Mouse (Mus musculus) ES-Bruce4 (cell line): Measurements from ENCODE around the gene Slc35f3. TPM values are rescaled to one million over a fixed set of nuclear protein-coding genes. Genes with fewer than 3 reads are reported as not detected.
A peak's percentile ranks its signal among the peaks of the same experiment; 100 is the strongest.

Source experiments
- H3K27ac ChIP-seq: 2 replicates; pipeline ENCODE4 v1.5.1; 2012; ENCODE audit warnings: low read length, inconsistent platforms; ENCODE audit not compliant: insufficient read depth
- H3K27me3 ChIP-seq: 2 replicates; pipeline ENCODE4 v1.6.1; 2012; ENCODE audit warnings: mild to moderate bottlenecking, low read length, inconsistent platforms; ENCODE audit not compliant: control insufficient read depth, poor library complexity, insufficient read depth, severe bottlenecking
- H3K36me3 ChIP-seq: 2 replicates; pipeline ENCODE4 v1.6.1; 2012; ENCODE audit warnings: inconsistent platforms, mild to moderate bottlenecking, low read length, moderate library complexity; ENCODE audit not compliant: control insufficient read depth, poor library complexity, insufficient read depth, severe bottlenecking
- H3K4me1 ChIP-seq: one replicate; pipeline ENCODE4 v1.8.1; 2011; ENCODE audit warnings: low read length; ENCODE audit not compliant: control insufficient read depth, insufficient read depth
- H3K4me3 ChIP-seq: 2 replicates; pipeline ENCODE4 v1.5.1; 2011; ENCODE audit warnings: low read depth, mild to moderate bottlenecking, low read length
- H3K9ac ChIP-seq: 2 replicates; pipeline ENCODE4 v1.6.1; 2012; ENCODE audit warnings: low read depth, mild to moderate bottlenecking, inconsistent platforms; ENCODE audit not compliant: poor library complexity, severe bottlenecking
- H3K9me3 ChIP-seq: replicated peaks from 2 replicates; pipeline ENCODE4 v1.6.1; 2012; ENCODE audit warnings: mild to moderate bottlenecking, low read length, inconsistent platforms; ENCODE audit not compliant: control insufficient read depth, poor library complexity, insufficient read depth, severe bottlenecking
- CTCF ChIP-seq: IDR thresholded peaks from one replicate; pipeline ENCODE4 v1.8.1; 2011; ENCODE audit warnings: low read depth, low read length
- EP300 ChIP-seq: IDR thresholded peaks from 2 replicates; pipeline ENCODE4 v1.6.1; 2011; ENCODE audit warnings: low read depth, low read length; ENCODE audit not compliant: insufficient read depth
- POLR2A ChIP-seq: IDR thresholded peaks from one replicate; pipeline ENCODE4 v1.8.1; 2011; ENCODE audit warnings: low read length; ENCODE audit not compliant: insufficient read depth
- polyA plus RNA-seq: library from polyadenylated mRNA; stranded (reverse); fragments of >200 nt; gene quantifications from 2 replicates; pipeline ENCODE4 v1.2.4, GENCODE M21; 2011; ENCODE audit warnings: low read depth; ENCODE audit not compliant: missing spikeins, insufficient read depth, insufficient read length

Gene Slc35f3
- polyA plus RNA-seq, 1 experiment = not detected

DNA sequence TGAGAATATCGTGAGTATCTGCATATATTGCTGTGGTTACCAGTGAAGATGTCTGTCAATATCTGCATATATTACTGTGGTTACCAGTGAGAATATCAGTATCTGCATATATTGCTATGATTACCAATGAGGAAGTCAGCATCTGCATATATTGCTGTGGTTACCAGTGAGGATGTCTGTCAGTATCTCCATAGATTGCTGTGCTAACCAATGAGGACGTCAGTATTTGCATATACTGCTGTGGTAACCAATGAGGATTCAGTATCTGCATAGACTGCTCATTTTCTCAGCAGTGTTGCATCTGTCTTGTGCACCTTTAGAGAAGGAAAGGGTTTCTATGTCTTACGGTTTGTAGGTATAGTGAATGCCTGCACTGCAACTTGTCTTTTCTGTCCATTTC lies 122.5 kb downstream of the Slc35f3 start:
- H3K4me3 ChIP-seq = no peak overlapping the region
- no peaks in the 10 kb centered on the region for H3K27me3 ChIP-seq
- peaks cover 8% of the 10 kb centered on the region for H3K9me3 ChIP-seq
- TF ChIP-seq EP300 (no peak), POLR2A (no peak), CTCF (no peak)
- no peak overlapping the region for H3K27ac ChIP-seq
- H3K9ac ChIP-seq = no peak overlapping the region
- H3K36me3 ChIP-seq = peaks cover 9% of the 10 kb centered on the region
- H3K4me1 ChIP-seq = no peaks in the 10 kb centered on the region

DNA sequence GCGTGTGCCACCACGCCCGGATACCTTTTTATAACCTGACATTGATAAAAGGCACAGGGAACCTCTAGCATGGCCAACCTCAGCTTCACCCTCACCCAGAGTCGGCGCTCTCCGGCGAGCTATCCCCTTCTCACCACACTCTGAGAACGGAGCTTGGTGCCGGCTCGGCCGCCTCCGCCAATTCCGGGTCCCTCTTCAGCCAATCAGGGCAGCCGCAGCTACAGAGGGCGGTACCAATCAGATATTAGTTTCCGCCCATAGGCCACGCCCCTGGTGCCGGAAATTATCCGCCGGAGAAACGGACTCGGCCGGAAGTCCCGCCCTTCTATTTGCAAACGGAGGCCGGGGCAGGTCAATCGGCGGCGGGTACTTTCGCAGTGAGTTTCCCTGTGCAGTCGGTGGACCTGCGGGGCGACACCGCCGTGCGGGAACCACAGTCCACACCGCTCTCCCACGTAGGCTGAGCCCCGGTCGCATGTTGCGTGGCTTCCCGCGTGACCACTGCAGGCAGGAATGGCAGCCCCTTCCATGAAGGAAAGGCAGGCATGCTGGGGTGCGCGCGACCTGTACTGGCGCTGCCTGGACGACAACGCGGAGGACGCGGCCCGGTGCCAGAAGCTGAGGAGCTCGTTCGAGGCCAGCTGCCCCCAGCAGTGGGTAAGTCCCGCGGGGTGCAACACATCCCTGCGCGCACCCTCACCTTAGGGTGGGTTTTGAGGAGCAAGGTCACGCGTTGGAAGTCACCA lies 124.0 kb downstream of the Slc35f3 start, which contains the start of gene Coa6:
Gene Coa6, plus strand, starts transcription at position 342 of the 746 bp plus-strand sequence.
- peak within 1 kb of the TSS; percentile 97 for H3K4me3 ChIP-seq
- no peak within 1 kb of the TSS for H3K27ac ChIP-seq
- TF ChIP-seq POLR2A (peak; percentile 44), CTCF (no peak)
- peak within 1 kb of the TSS; percentile 65 for H3K9ac ChIP-seq
- H3K36me3 ChIP-seq = peaks cover 22% of the 10 kb centered on the region
- no peaks in the 10 kb centered on the region for H3K27me3 ChIP-seq
- no peaks in the 10 kb centered on the region for H3K4me1 ChIP-seq
- H3K9me3 ChIP-seq = peaks cover 8% of the 10 kb centered on the region

DNA sequence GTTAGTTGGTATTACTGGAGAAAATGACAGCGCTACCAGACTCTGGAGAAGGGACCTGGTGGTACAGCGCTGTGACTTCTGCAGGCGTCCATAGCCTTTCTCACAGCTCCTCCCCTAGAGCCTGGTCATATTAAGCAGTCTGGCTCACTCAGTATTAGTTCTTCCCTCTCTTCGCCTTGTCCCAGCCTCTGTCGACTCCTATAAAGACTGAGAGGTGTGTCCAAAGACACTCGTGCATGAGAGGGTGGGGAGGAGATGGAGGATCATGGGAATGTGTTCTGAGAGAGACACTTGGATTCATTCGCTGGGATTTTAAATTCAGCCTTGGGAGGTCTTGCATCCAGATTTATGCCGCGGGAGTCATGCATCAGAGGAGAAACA lies 124.6 kb downstream of the Slc35f3 start:
- H3K36me3 ChIP-seq = peaks cover 28% of the 10 kb centered on the region
- H3K9ac ChIP-seq = peak overlapping the region; percentile 65
- no peaks in the 10 kb centered on the region for H3K4me1 ChIP-seq
- no peak overlapping the region for H3K27ac ChIP-seq
- H3K27me3 ChIP-seq = no peaks in the 10 kb centered on the region
- peaks cover 8% of the 10 kb centered on the region for H3K9me3 ChIP-seq
- TF ChIP-seq EP300 (no peak), POLR2A (no peak), CTCF (no peak)
- peak overlapping the region; percentile 97 for H3K4me3 ChIP-seq

DNA sequence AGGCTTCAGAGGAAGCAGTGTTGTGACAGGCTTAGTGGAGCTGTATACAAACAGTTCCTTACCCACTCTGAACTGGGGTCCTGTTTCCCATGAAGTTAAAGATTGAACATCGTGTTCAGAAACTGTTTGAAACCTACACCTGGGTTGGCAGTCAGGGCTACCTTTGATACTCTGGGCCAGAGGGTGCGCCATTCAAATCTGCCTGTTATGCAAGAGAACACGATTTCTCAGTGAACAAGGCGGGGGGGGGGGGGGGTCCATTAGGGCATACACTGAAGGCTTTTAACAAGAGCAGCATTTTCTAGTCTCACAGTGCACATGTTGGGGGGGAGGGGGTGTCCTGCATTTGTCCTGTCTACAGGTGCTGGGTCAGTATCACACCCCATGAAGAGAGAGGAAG lies 125.8 kb downstream of the Slc35f3 start:
- Histone ChIP-seq H3K4me3 (no peak overlapping the region), H3K27ac (no peak overlapping the region), H3K9me3 (0 out of 2 replicates have a peak, but pooled peaks cover 2% of the 10 kb centered on the region), H3K36me3 (peaks cover 36% of the 10 kb centered on the region), H3K27me3 (no peaks in the 10 kb centered on the region), H3K4me1 (no peaks in the 10 kb centered on the region), H3K9ac (no peak overlapping the region)
- TF ChIP-seq POLR2A = no peak
- no peak for TF ChIP-seq EP300
- no peak for TF ChIP-seq CTCF

DNA sequence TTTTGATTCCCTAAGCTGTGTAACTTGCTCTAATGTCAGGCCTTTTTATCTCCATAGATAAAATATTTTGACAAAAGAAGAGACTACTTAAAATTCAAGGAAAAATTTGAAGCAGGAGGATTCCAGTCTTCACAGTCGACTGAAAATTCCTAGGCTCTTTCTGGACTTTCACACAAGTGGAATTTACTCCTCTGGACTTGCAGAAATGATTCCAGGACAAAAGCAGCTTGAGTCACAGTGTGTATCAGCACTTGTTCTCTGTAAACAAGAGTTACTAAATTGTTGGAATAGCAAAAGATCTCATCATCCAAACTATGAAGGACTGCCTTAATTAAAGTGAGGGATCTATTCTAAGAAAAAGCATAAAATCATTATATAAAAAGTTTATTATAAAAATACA lies 126.6 kb downstream of the Slc35f3 start:
- H3K27ac ChIP-seq = no peak overlapping the region
- no peak overlapping the region for H3K4me3 ChIP-seq
- no peaks in the 10 kb centered on the region for H3K27me3 ChIP-seq
- peaks cover 39% of the 10 kb centered on the region for H3K36me3 ChIP-seq
- no peaks in the 10 kb centered on the region for H3K4me1 ChIP-seq
- H3K9ac ChIP-seq = no peak overlapping the region
- no peaks in the 10 kb centered on the region for H3K9me3 ChIP-seq
- TF ChIP-seq CTCF = no peak
- no peak for TF ChIP-seq EP300

DNA sequence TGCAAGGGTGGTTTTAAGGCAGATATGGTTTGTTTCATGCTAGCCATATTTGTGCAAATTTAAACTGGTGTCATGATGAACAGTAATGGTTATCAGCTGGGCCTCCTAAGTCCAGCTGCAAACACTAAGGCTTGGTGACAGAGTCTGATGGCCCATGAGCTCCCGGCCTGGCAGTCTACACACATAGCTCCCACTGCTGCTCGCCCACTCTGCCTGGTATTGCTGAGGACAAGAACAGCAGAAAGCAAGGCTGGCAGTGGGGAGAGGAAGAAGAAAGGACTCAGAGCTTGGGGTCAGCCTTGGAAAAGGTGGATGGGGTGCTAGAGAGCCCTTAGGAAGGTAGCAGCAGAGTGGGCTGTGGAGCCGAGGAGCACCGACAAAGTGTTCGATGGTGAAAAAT lies 131.3 kb downstream of the Slc35f3 start:
- Histone ChIP-seq H3K27me3 (no peaks in the 10 kb centered on the region), H3K9ac (no peak overlapping the region), H3K27ac (no peak overlapping the region), H3K4me1 (no peaks in the 10 kb centered on the region), H3K4me3 (no peak overlapping the region), H3K36me3 (peaks cover 47% of the 10 kb centered on the region), H3K9me3 (no peaks in the 10 kb centered on the region)
- no peak for TF ChIP-seq EP300
- no peak for TF ChIP-seq CTCF
